Mouse (Mus musculus): ENCODE measurements around the gene Plcb3. TPM values are rescaled to one million over a fixed set of nuclear protein-coding genes. Genes with fewer than 3 reads are reported as not detected.

Plcb3 gene
- total RNA-seq, 2 experiments from 2014 or later, result 11.1 to 12.1 TPM

GRCm38 (mm10) chr19:6921647-6922567 is 54.4 kb downstream of the Plcb3 start, which contains the start of gene Esrra:
Esrra (minus strand) TSS chr19:6921813.
- DNase-seq (ENCODE audit: extremely low spot score in 1 of 2, low spot score in 2 of 2), result peak; percentile 99 to 100
- Histone ChIP-seq H3K4me3 (peak within 1 kb of the TSS; percentile 82), H3K27ac (peak within 1 kb of the TSS; percentile 98)
- intact Hi-C loops (cut with DNase I), result loop anchor here (2.0 to 5.0 kb wide), 2 partner anchors 57 to 115 kb away; partner anchors contain the start of gene Stip1
- no peak for TF ChIP-seq CTCF (IDR thresholded peaks at IDR 0.05)

- no peak for TF ChIP-seq CTCF (IDR thresholded peaks at IDR 0.05)
- peak overlapping the region; percentile 82 for H3K4me3 ChIP-seq
- intact Hi-C loops (cut with DNase I), result loop anchor here (1.0 to 5.0 kb wide), 2 partner anchors 9 to 116 kb away; partner anchors contain the start of gene Stip1
- peak in 1 of 2 experiments; percentile 50 for DNase-seq (ENCODE audit: extremely low spot score in 1 of 2, low spot score in 2 of 2)
- peak overlapping the region; percentile 89 for H3K27ac ChIP-seq
Measured at GRCm38 (mm10) chr19:6920741-6921636, 55.3 kb downstream of the Plcb3 start.

GRCm38 (mm10) chr19:6919876-6920740 is 56.2 kb downstream of the Plcb3 start:
- Histone ChIP-seq H3K4me3 (peak overlapping the region; percentile 82), H3K27ac (no peak overlapping the region)
- no peak for TF ChIP-seq CTCF (IDR thresholded peaks at IDR 0.05)
- peak in 1 of 2 experiments; percentile 32 for DNase-seq (ENCODE audit: extremely low spot score in 1 of 2, low spot score in 2 of 2)
- intact Hi-C loops (cut with DNase I), result loop anchor here (1.0 to 5.0 kb wide), 2 partner anchors 8 to 117 kb away; partner anchors contain the start of gene Stip1

- H3K4me3 ChIP-seq, result no peak overlapping the region; the same call in 1 of the 2 replicates
- H3K27ac ChIP-seq, result no peak overlapping the region
- no peak for TF ChIP-seq CTCF (IDR thresholded peaks at IDR 0.05)
- DNase-seq (ENCODE audit: extremely low spot score in 1 of 2, low spot score in 2 of 2), result no peak
- intact Hi-C loops (cut with DNase I), result no loop called here
Measured at GRCm38 (mm10) chr19:6919431-6919830, 56.8 kb downstream of the Plcb3 start.

- no peak overlapping the region for H3K27ac ChIP-seq
- no peak overlapping the region for H3K4me3 ChIP-seq
- TF ChIP-seq CTCF (IDR thresholded peaks at IDR 0.05), result no peak
- intact Hi-C loops (cut with DNase I), result no loop called here
- no peak for DNase-seq (ENCODE audit: extremely low spot score in 1 of 2, low spot score in 2 of 2)
Measured at GRCm38 (mm10) chr19:6918321-6918720, 57.9 kb downstream of the Plcb3 start.

- intact Hi-C loops (cut with DNase I), result no loop called here
- H3K27ac ChIP-seq, result no peak overlapping the region
- no peak overlapping the region for H3K4me3 ChIP-seq
- no peak for TF ChIP-seq CTCF (IDR thresholded peaks at IDR 0.05)
- DNase-seq (ENCODE audit: extremely low spot score in 1 of 2, low spot score in 2 of 2), result peak in 1 of 2 experiments; percentile 7
Measured at GRCm38 (mm10) chr19:6916496-6916895, 59.8 kb downstream of the Plcb3 start.

GRCm38 (mm10) chr19:6915276-6915675 is 61.0 kb downstream of the Plcb3 start:
- no peak for TF ChIP-seq CTCF (IDR thresholded peaks at IDR 0.05)
- H3K27ac ChIP-seq, result no peak overlapping the region
- no peak for DNase-seq (ENCODE audit: extremely low spot score in 1 of 2, low spot score in 2 of 2)
- intact Hi-C loops (cut with DNase I), result no loop called here
- no peak overlapping the region for H3K4me3 ChIP-seq

- intact Hi-C loops (cut with DNase I), result no loop called here
- TF ChIP-seq CTCF (IDR thresholded peaks at IDR 0.05), result no peak
- DNase-seq (ENCODE audit: extremely low spot score in 1 of 2, low spot score in 2 of 2), result no peak
- no peak overlapping the region for H3K4me3 ChIP-seq
- H3K27ac ChIP-seq, result no peak overlapping the region
Measured at GRCm38 (mm10) chr19:6914540-6914939, 61.7 kb downstream of the Plcb3 start.

- intact Hi-C loops (cut with DNase I), result no loop called here
- Histone ChIP-seq H3K27ac (no peak overlapping the region), H3K4me3 (no peak overlapping the region)
- DNase-seq (ENCODE audit: extremely low spot score in 1 of 2, low spot score in 2 of 2), result peak; percentile 10 to 15
- TF ChIP-seq CTCF (IDR thresholded peaks at IDR 0.05), result no peak
Measured at GRCm38 (mm10) chr19:6913991-6914390, 62.3 kb downstream of the Plcb3 start.

- DNase-seq (ENCODE audit: extremely low spot score in 1 of 2, low spot score in 2 of 2), result no peak
- H3K4me3 ChIP-seq, result no peak overlapping the region
- intact Hi-C loops (cut with DNase I), result no loop called here
- TF ChIP-seq CTCF (IDR thresholded peaks at IDR 0.05), result no peak
- H3K27ac ChIP-seq, result no peak overlapping the region
Measured at GRCm38 (mm10) chr19:6913036-6913435, 63.2 kb downstream of the Plcb3 start.
